Mouse (Mus musculus) liver, postnatal 0 days (tissue): Measurements from ENCODE around the gene Spen. TPM values are rescaled to one million over a fixed set of nuclear protein-coding genes. Genes with fewer than 3 reads are reported as not detected.

Experiments used
- ATAC-seq: fragments of 200-750 bp; cut with Nextera tagmentation; 2 replicates; pipeline ENCODE4 v1.8.0; 2017; ENCODE audit warnings: mild to moderate bottlenecking, moderate library complexity
- DNase-seq: peaks from one replicate; pipeline ENCODE4 v3.0.0-alpha.2; 2016
- H3K27ac ChIP-seq: fragments of 300-500 bp; sonication (generic); 2 replicates; pipeline ENCODE4 v1.5.1; 2014; ENCODE audit warnings: antibody characterized with exemption, moderate library complexity, mild to moderate bottlenecking, low read depth
- H3K27me3 ChIP-seq: fragments of 300-500 bp; sonication (generic); 2 replicates; pipeline ENCODE4 v1.6.1; 2014; ENCODE audit warnings: low read length, control low read depth, mixed read lengths; ENCODE audit not compliant: insufficient read depth
- H3K36me3 ChIP-seq: fragments of 300-500 bp; sonication (generic); replicated peaks from 2 replicates; pipeline ENCODE4 v1.6.1; 2014; ENCODE audit warnings: mild to moderate bottlenecking, control low read depth, low read length, moderate library complexity, mixed read lengths; ENCODE audit not compliant: insufficient read depth
- H3K4me1 ChIP-seq: fragments of 300-500 bp; sonication (generic); 2 replicates; pipeline ENCODE4 v1.6.1; 2014; ENCODE audit warnings: antibody characterized with exemption, mild to moderate bottlenecking, control low read depth; ENCODE audit not compliant: insufficient read depth
- H3K4me2 ChIP-seq: fragments of 300-500 bp; sonication (generic); 2 replicates; pipeline ENCODE4 v1.6.1; 2014; ENCODE audit warnings: low read depth, mild to moderate bottlenecking, low read length, moderate library complexity, mixed read lengths
- H3K4me3 ChIP-seq: fragments of 300-500 bp; sonication (generic); 2 replicates; pipeline ENCODE4 v1.5.1; 2014; ENCODE audit warnings: low read depth, low read length
- H3K9ac ChIP-seq: fragments of 300-500 bp; sonication (generic); replicated peaks from 2 replicates; pipeline ENCODE4 v1.6.1; 2014; ENCODE audit warnings: mild to moderate bottlenecking, moderate library complexity
- H3K9me3 ChIP-seq: fragments of 300-500 bp; sonication (generic); 2 replicates; pipeline ENCODE4 v1.6.1; 2016; ENCODE audit warnings: mild to moderate bottlenecking, control low read depth, low read length, mixed read lengths
- CTCF ChIP-seq: sonication (generic); IDR thresholded peaks from 2 replicates; pipeline ENCODE4 v1.5.1; 2016; ENCODE audit warnings: antibody characterized with exemption, low read depth
- EP300 ChIP-seq: IDR thresholded peaks from 2 replicates; pipeline ENCODE4 v1.6.1; 2016; ENCODE audit warnings: antibody characterized with exemption, low read depth, mild to moderate bottlenecking
- WGBS: fragments of 180-500 bp; shearing (Covaris S2); extraction: QIAGEN DNeasy Blood & Tissue Kit; methylation state at CpG from one replicate; pipeline ENCODE4 v1.1.7; 2014; ENCODE audit not compliant: insufficient replicate concordance; 5-methylcytosine and 5-hydroxymethylcytosine counted together
- polyA plus RNA-seq: library from polyadenylated mRNA; unstranded; fragments of >200 nt; fragmentation: Nextera tagmentation; extraction: Ambion mirVana; gene quantifications from 2 replicates; pipeline ENCODE4 v1.2.1, GENCODE M21; 2015

Spen gene
- polyA plus RNA-seq, 1 experiment from 2014 or later: 3.0 TPM

GRCm38 (mm10) chr4:141574789-141575702 is 36.6 kb upstream of the Spen start:
- peak; percentile 59 for ATAC-seq
- H3K4me2 ChIP-seq: no peak overlapping the region
- no peak overlapping the region for H3K9ac ChIP-seq
- no peak overlapping the region for H3K4me3 ChIP-seq
- H3K27ac ChIP-seq: no peak overlapping the region
- no peaks in the 10 kb centered on the region for H3K27me3 ChIP-seq
- peaks cover 18% of the 10 kb centered on the region for H3K4me1 ChIP-seq
- H3K36me3 ChIP-seq: no peaks in the 10 kb centered on the region
- H3K9me3 ChIP-seq: no peaks in the 10 kb centered on the region
- DNase-seq: peak; percentile 89
- TF ChIP-seq CTCF (peak; percentile 95), EP300 (no peak)
- 38% methylated on average over 27 of the region's 27 CpGs for WGBS

- DNase-seq: peak; percentile 46
- peaks cover 26% of the 10 kb centered on the region for H3K4me1 ChIP-seq
- no peaks in the 10 kb centered on the region for H3K36me3 ChIP-seq
- H3K9me3 ChIP-seq: no peaks in the 10 kb centered on the region
- H3K4me3 ChIP-seq: no peak overlapping the region
- ATAC-seq: peak; percentile 64
- H3K9ac ChIP-seq: no peak overlapping the region
- H3K27me3 ChIP-seq: no peaks in the 10 kb centered on the region
- 22% methylated on average over 6 of the region's 6 CpGs for WGBS
- peak overlapping the region; percentile 24 for H3K4me2 ChIP-seq
- TF ChIP-seq CTCF (no peak), EP300 (no peak)
- H3K27ac ChIP-seq: peak overlapping the region; percentile 75
Measured at GRCm38 (mm10) chr4:141573359-141573966, 35.1 kb upstream of the Spen start.

- WGBS: 51% methylated on average over 7 of the region's 7 CpGs
- Histone ChIP-seq H3K4me2 (peak overlapping the region; percentile 24; the same call in 1 of the 2 replicates), H3K9ac (no peak overlapping the region), H3K4me3 (no peak overlapping the region), H3K27ac (peak overlapping the region; percentile 75), H3K9me3 (no peaks in the 10 kb centered on the region), H3K27me3 (no peaks in the 10 kb centered on the region), H3K4me1 (peaks cover 26% of the 10 kb centered on the region), H3K36me3 (no peaks in the 10 kb centered on the region)
- TF ChIP-seq CTCF: no peak
- TF ChIP-seq EP300: no peak
- DNase-seq (no peak), ATAC-seq (no peak)
Measured at GRCm38 (mm10) chr4:141572668-141573358, 34.4 kb upstream of the Spen start.

- 62% methylated on average over 10 of the region's 10 CpGs for WGBS
- DNase-seq: peak; percentile 9
Measured at GRCm38 (mm10) chr4:141571934-141572333, 33.5 kb upstream of the Spen start.

GRCm38 (mm10) chr4:141571337-141571739 is 32.9 kb upstream of the Spen start:
- Histone ChIP-seq H3K9me3 (no peaks in the 10 kb centered on the region), H3K9ac (no peak overlapping the region), H3K4me2 (no peak overlapping the region), H3K27me3 (no peaks in the 10 kb centered on the region), H3K4me3 (no peak overlapping the region), H3K4me1 (peaks cover 26% of the 10 kb centered on the region), H3K36me3 (no peaks in the 10 kb centered on the region), H3K27ac (peak overlapping the region; percentile 51)
- 38% methylated on average over 6 of the region's 6 CpGs for WGBS
- TF ChIP-seq CTCF: no peak
- no peak for TF ChIP-seq EP300
- DNase-seq: peak; percentile 17
- no peak for ATAC-seq

More at GRCm38 (mm10) chr4:141571934-141572333, 33.5 kb upstream of the Spen start:
- TF ChIP-seq EP300: no peak
- TF ChIP-seq CTCF: no peak
- Histone ChIP-seq H3K4me1 (peaks cover 26% of the 10 kb centered on the region), H3K27ac (peak overlapping the region; percentile 75; the same call in 1 of the 2 replicates), H3K4me2 (no peak overlapping the region), H3K9ac (no peak overlapping the region), H3K9me3 (no peaks in the 10 kb centered on the region), H3K36me3 (no peaks in the 10 kb centered on the region), H3K4me3 (no peak overlapping the region), H3K27me3 (no peaks in the 10 kb centered on the region)
- no peak for ATAC-seq

- DNase-seq (no peak), ATAC-seq (no peak)
- TF ChIP-seq CTCF (no peak), EP300 (no peak)
- 73% methylated on average over 1 of the region's 1 CpGs for WGBS
- no peak overlapping the region for H3K9ac ChIP-seq
- H3K4me3 ChIP-seq: no peak overlapping the region
- H3K4me1 ChIP-seq: peaks cover 26% of the 10 kb centered on the region
- H3K4me2 ChIP-seq: peak overlapping the region; percentile 14; the same call in 1 of the 2 replicates
- no peaks in the 10 kb centered on the region for H3K27me3 ChIP-seq
- peak overlapping the region; percentile 51 for H3K27ac ChIP-seq
- H3K36me3 ChIP-seq: no peaks in the 10 kb centered on the region
- H3K9me3 ChIP-seq: no peaks in the 10 kb centered on the region
Measured at GRCm38 (mm10) chr4:141570821-141571220, 32.4 kb upstream of the Spen start.
